8 mouse cellular contexts compared by ENCODE assay signal in the genomic region with DNA sequence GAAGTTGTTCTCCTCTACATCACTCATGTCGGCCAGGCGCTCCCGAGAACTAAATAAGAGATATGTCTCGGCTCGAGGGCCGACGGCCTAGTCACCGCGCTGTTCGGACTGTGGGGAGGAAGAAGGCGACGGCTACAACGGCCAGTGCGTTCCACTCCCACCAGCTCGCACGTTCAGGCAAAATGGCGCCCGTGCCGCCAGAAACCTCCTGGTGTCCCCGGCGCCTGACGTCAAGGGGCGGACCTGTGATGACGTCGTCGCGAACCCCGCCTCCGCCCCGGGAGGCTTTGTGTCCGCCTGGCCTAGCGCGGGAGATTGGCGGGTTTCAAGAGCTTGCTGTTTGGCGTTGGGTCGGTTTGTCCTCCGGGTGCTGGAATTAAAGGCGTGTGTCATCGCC. TPM values are rescaled to one million over a fixed set of nuclear protein-coding genes. Genes with fewer than 3 reads are reported as not detected.
DNase-seq lines count a peak whose midpoint lies in the region; ATAC-seq lines count a peak whose summit lies in the region.

Tra2a (minus strand) TSS at position 187 of the 397 bp plus-strand sequence.

- no peaks in the 10 kb centered on the region for H3K9me3 ChIP-seq in intestine, embryonic 14.5 days (ENCODE audit: control insufficient read depth, low read length)

- H3K27me3 ChIP-seq in intestine, embryonic 14.5 days (replicated peaks; ENCODE audit: control insufficient read depth, insufficient read depth, low read length): no peaks in the 10 kb centered on the region

- DNase-seq in adrenal gland, adult (ENCODE audit: inconsistent age in 2 of 2, low spot score in 1 of 2): peak; percentile 97 to 99
- peak; percentile 98 for DNase-seq in embryo, embryonic 10.5 days (ENCODE audit: low spot score)
- DNase-seq in gastrocnemius, postnatal 25 days: peak; percentile 94
- peak; percentile 99 for DNase-seq in intestine, embryonic 14.5 days (ENCODE audit: low spot score)
- DNase-seq in left cerebral cortex, postnatal 14 days (ENCODE audit: low spot score in 2 of 2): peak; percentile 95 to 97
- peak; percentile 98 for DNase-seq in mesoderm, embryonic 11.5 days (ENCODE audit: low read depth, low spot score)
- DNase-seq in right cerebral cortex, postnatal 36 days (ENCODE audit: low spot score in 2 of 2): peak; percentile 94 to 95
- peak; percentile 95 for DNase-seq in yolk sac, embryonic 10.5 days (ENCODE audit: low spot score)

- H3K4me1 ChIP-seq in intestine, embryonic 14.5 days (replicated peaks; ENCODE audit: control insufficient read depth, insufficient read depth, low read length): peaks cover 19% of the 10 kb centered on the region

- H3K4me2 ChIP-seq in intestine, embryonic 14.5 days (ENCODE audit: low read length): peak within 1 kb of the TSS; percentile 83

- H3K27ac ChIP-seq in intestine, embryonic 14.5 days (ENCODE audit: low read depth): peak within 1 kb of the TSS; percentile 99

- H3K36me3 ChIP-seq in intestine, embryonic 14.5 days (ENCODE audit: control insufficient read depth, insufficient read depth, low read length): 0 out of 2 replicates have a peak, but pooled peaks cover 3% of the 10 kb centered on the region

- peak within 1 kb of the TSS; percentile 98 for H3K9ac ChIP-seq in intestine, embryonic 14.5 days (ENCODE audit: low read length)

- under 1% methylated on average over 39 of the region's 39 CpGs for WGBS in intestine, embryonic 14.5 days

- H3K4me3 ChIP-seq in intestine, embryonic 14.5 days (ENCODE audit: low read depth, low read length): peak within 1 kb of the TSS; percentile 99

- intact Hi-C loops in left cerebral cortex, postnatal 14 days (cut with DNase I): no loop called here

- peak; percentile 92 for ATAC-seq in intestine, embryonic 14.5 days (replicated peaks; ENCODE audit: low FRiP score, low TSS enrichment, low read depth)

RNA-seq across cellular contexts. Expression of gene Tra2a, which starts in this region (rescaled TPM):
- total RNA-seq in gastrocnemius, postnatal 25 days (2021): 10 to 100 TPM; 15.8 to 18.6 TPM
- polyA plus RNA-seq in intestine, embryonic 14.5 days (2014; fragmentation: Nextera tagmentation; extraction: Ambion mirVana): 45.6 and 45.9 TPM in 2 replicates
- total RNA-seq in left cerebral cortex, postnatal 14 days (2021): 10 to 100 TPM; 66.6 to 82.9 TPM

Comparison
In these comparisons a context has a peak if more than half of its experiments do, and no peak if none do; other contexts are left out.
1. Peak in every context shown above with its lines: DNase-seq, ATAC-seq, H3K4me3 ChIP-seq and H3K27ac ChIP-seq.